Mouse (Mus musculus): ENCODE measurements at regions not wholly inside any gene's neighbourhood (a gene's known extent, or its start where the extent isn't known, plus 50 kb on each side); places are given as distances from the start of the nearest gene placed in this dataset.

DNA sequence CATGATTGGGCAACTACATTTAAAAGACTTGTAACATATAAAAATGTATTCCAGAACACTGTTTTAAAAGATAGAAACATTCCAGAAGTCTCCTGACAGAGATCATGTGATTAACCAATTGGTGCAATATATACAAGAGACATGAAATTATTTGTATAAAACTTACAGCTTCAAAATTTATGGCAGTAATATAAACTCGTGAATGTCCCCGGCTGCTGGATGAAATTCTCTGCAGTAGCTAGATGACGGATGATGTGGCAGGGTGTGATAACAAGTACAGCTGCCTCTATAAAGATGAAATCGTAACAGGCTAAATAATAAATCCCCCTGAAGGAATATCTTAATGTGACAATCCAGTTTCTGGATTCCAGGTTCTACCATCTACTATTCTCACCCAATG lies 191.0 kb downstream of the Twistnb start:
- WGBS = 31% methylated on average over 4 of the region's 4 CpGs
- H3K27me3 ChIP-seq (ENCODE audit: control insufficient read depth, insufficient read depth, low read length) = no peaks in the 10 kb centered on the region
- no peak overlapping the region for H3K27ac ChIP-seq (ENCODE audit: low read length)
- H3K9me3 ChIP-seq (ENCODE audit: control insufficient read depth, low read depth, low read length) = no peaks in the 10 kb centered on the region
- no peak overlapping the region for H3K9ac ChIP-seq (replicated peaks; ENCODE audit: low read depth, low read length)
- ATAC-seq (ENCODE audit: insufficient number of reproducible peaks, insufficient read depth, low FRiP score, low read depth) = no peak
- no peak overlapping the region for H3K4me3 ChIP-seq (ENCODE audit: low read depth, low read length)
- no peak overlapping the region for H3K4me2 ChIP-seq (replicated peaks; ENCODE audit: low read depth, low read length)
- no peaks in the 10 kb centered on the region for H3K4me1 ChIP-seq (ENCODE audit: control insufficient read depth, insufficient read depth, low read length)
- no peaks in the 10 kb centered on the region for H3K36me3 ChIP-seq (ENCODE audit: control insufficient read depth, insufficient read depth, low read length)

DNA sequence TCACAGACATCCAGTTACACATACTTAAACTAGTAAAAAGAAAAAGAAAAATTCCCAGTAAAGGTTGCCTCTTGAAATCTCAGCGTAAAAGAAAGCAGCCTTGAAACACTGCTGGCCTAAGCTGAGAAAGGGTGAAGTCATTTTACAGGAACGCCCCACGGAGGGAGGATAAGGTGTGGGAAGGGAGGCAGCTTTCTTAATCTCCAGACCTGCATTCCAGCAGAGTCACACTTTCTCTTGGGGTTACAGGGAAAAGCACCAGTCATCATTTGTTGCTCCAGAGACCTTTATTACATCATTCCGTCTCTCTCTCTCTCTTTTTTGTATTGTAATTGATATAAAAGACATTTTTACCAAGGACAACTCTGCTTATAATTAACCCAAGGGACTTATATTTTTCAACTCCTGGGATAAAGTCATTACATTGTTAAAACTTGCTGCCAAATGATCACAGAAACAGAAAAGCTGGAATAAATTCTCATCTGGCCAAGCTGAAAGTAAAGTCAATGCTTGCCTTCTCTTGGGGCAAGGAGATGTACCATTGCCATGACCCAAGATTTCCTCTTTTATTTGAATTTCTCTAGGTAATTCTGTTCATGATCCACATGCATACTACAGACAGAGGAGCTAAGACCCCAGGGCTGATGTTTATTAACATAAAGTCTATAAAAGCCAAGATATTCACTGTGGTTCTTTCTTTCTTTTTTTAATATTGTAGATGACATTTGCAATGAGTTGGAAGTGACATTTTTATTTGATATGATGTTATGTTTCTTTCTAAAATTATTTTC lies 196.9 kb downstream of the Twistnb start:
- H3K9ac ChIP-seq (replicated peaks; ENCODE audit: low read depth, low read length) = no peak overlapping the region
- H3K27ac ChIP-seq (ENCODE audit: low read length) = no peak overlapping the region
- H3K4me3 ChIP-seq (ENCODE audit: low read depth, low read length) = no peak overlapping the region
- no peaks in the 10 kb centered on the region for H3K9me3 ChIP-seq (ENCODE audit: control insufficient read depth, low read depth, low read length)
- H3K4me1 ChIP-seq (ENCODE audit: control insufficient read depth, insufficient read depth, low read length) = no peaks in the 10 kb centered on the region
- WGBS = 69% methylated on average over 4 of the region's 4 CpGs
- no peak for ATAC-seq (ENCODE audit: insufficient number of reproducible peaks, insufficient read depth, low FRiP score, low read depth)
- no peaks in the 10 kb centered on the region for H3K36me3 ChIP-seq (ENCODE audit: control insufficient read depth, insufficient read depth, low read length)
- H3K4me2 ChIP-seq (replicated peaks; ENCODE audit: low read depth, low read length) = no peak overlapping the region
- H3K27me3 ChIP-seq (ENCODE audit: control insufficient read depth, insufficient read depth, low read length) = no peaks in the 10 kb centered on the region

DNA sequence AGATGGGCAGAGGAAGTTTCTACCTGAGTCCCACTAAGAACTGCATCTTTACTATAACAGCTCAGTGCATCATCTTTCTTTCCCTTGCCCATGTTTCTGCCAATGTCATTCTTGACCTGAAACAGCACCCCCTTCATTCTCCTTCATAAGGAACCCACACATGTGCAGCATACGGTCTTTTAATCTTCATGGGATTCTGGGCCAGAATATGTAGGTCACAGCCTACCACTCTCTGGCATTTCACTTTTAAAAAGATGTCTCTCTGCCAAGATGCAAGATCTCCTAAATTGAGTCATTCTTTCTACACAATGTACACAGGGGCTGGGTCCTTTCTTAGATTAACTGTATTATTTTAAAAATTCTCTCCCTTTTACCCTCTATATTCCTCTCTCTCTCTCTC lies 223.2 kb downstream of the Twistnb start:
- ATAC-seq (ENCODE audit: insufficient number of reproducible peaks, insufficient read depth, low FRiP score, low read depth) = no peak
- Histone ChIP-seq H3K9ac (replicated peaks; ENCODE audit: low read depth, low read length) (no peak overlapping the region), H3K4me2 (replicated peaks; ENCODE audit: low read depth, low read length) (no peak overlapping the region), H3K4me1 (ENCODE audit: control insufficient read depth, insufficient read depth, low read length) (no peaks in the 10 kb centered on the region), H3K4me3 (ENCODE audit: low read depth, low read length) (no peak overlapping the region), H3K9me3 (ENCODE audit: control insufficient read depth, low read depth, low read length) (no peaks in the 10 kb centered on the region), H3K36me3 (ENCODE audit: control insufficient read depth, insufficient read depth, low read length) (no peaks in the 10 kb centered on the region), H3K27ac (ENCODE audit: low read length) (no peak overlapping the region), H3K27me3 (ENCODE audit: control insufficient read depth, insufficient read depth, low read length) (no peaks in the 10 kb centered on the region)
- WGBS = 75% methylated on average over 1 of the region's 1 CpGs

DNA sequence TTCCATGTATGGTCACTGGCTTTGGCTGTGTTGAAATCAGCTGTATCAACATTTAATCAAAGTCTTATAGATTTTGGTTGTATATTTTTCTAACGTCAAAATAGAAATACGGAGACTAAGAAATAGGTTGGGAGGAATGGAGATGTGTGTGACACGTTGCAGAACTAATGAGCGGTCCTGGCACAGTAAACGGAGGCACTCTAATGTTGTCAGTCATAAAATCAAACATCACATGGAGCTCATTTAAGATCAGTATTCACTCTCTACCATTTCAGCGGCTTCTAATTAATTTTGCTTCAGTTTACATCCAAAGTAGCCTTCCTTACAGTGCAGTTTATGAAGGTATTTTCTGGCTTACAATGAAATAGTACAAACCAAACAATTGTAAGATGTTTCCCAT lies 246.1 kb downstream of the Twistnb start:
- Histone ChIP-seq H3K9me3 (ENCODE audit: control insufficient read depth, low read depth, low read length) (no peaks in the 10 kb centered on the region), H3K4me3 (ENCODE audit: low read depth, low read length) (no peak overlapping the region), H3K9ac (replicated peaks; ENCODE audit: low read depth, low read length) (no peak overlapping the region), H3K27ac (ENCODE audit: low read length) (no peak overlapping the region), H3K4me2 (replicated peaks; ENCODE audit: low read depth, low read length) (no peak overlapping the region), H3K27me3 (ENCODE audit: control insufficient read depth, insufficient read depth, low read length) (no peaks in the 10 kb centered on the region), H3K4me1 (ENCODE audit: control insufficient read depth, insufficient read depth, low read length) (no peaks in the 10 kb centered on the region), H3K36me3 (ENCODE audit: control insufficient read depth, insufficient read depth, low read length) (no peaks in the 10 kb centered on the region)
- WGBS = 73% methylated on average over 6 of the region's 6 CpGs
- ATAC-seq (ENCODE audit: insufficient number of reproducible peaks, insufficient read depth, low FRiP score, low read depth) = no peak

DNA sequence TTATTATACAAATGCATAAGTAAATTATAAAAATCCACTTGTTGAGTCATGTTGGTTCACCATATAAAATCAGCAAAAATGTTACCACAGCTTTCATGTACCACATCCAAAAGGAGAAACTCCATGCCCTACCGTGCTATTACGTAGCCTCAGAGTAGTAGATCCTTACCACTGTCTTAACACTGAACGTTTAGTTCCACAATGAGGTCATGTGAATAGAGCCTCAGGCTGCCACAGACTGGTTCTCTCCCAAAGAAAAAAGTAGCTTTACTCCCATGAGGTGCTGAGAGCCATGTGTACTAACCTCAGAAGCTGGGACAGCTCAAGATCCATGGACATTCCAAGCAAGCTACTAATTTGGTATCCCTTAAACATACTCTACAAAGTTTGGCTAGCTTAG lies 235.4 kb upstream of the Ferd3l start:
- Histone ChIP-seq H3K9me3 (ENCODE audit: control insufficient read depth, low read depth, low read length) (no peaks in the 10 kb centered on the region), H3K9ac (replicated peaks; ENCODE audit: low read depth, low read length) (no peak overlapping the region), H3K27ac (ENCODE audit: low read length) (no peak overlapping the region), H3K4me2 (replicated peaks; ENCODE audit: low read depth, low read length) (no peak overlapping the region), H3K4me3 (ENCODE audit: low read depth, low read length) (no peak overlapping the region), H3K36me3 (ENCODE audit: control insufficient read depth, insufficient read depth, low read length) (no peaks in the 10 kb centered on the region), H3K27me3 (ENCODE audit: control insufficient read depth, insufficient read depth, low read length) (no peaks in the 10 kb centered on the region), H3K4me1 (ENCODE audit: control insufficient read depth, insufficient read depth, low read length) (no peaks in the 10 kb centered on the region)
- ATAC-seq (ENCODE audit: insufficient number of reproducible peaks, insufficient read depth, low FRiP score, low read depth) = no peak
- 91% methylated on average over 3 of the region's 3 CpGs for WGBS

DNA sequence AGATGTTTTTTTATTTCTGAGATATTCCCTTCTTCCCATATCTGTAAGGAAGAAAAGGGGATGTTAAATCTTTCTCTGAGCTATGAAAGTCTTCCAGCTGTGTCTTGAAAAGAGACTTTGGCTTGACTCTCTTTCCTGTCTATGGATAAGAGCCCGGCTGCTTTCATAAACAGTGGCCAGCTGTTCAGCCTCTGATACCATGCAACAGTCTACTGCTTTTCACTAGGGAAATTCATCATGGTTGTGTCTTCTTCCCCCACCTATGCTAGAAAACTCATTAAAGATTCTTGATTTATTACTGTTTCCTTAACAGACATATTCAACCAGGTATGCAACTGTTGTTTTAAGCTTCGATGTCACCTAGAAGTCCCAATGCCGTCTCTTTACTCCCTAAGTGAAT lies 213.8 kb upstream of the Ferd3l start:
- peak; percentile 58; the same call in 1 of the 2 replicates for ATAC-seq (ENCODE audit: insufficient number of reproducible peaks, insufficient read depth, low FRiP score, low read depth)
- Histone ChIP-seq H3K4me2 (replicated peaks; ENCODE audit: low read depth, low read length) (no peak overlapping the region), H3K4me1 (ENCODE audit: control insufficient read depth, insufficient read depth, low read length) (peaks cover 12% of the 10 kb centered on the region; the same call in 1 of the 2 replicates), H3K9ac (replicated peaks; ENCODE audit: low read depth, low read length) (no peak overlapping the region), H3K27me3 (ENCODE audit: control insufficient read depth, insufficient read depth, low read length) (no peaks in the 10 kb centered on the region), H3K27ac (ENCODE audit: low read length) (peak overlapping the region; percentile 44), H3K4me3 (ENCODE audit: low read depth, low read length) (no peak overlapping the region), H3K36me3 (ENCODE audit: control insufficient read depth, insufficient read depth, low read length) (no peaks in the 10 kb centered on the region), H3K9me3 (ENCODE audit: control insufficient read depth, low read depth, low read length) (no peaks in the 10 kb centered on the region)
- 38% methylated on average over 3 of the region's 3 CpGs for WGBS

DNA sequence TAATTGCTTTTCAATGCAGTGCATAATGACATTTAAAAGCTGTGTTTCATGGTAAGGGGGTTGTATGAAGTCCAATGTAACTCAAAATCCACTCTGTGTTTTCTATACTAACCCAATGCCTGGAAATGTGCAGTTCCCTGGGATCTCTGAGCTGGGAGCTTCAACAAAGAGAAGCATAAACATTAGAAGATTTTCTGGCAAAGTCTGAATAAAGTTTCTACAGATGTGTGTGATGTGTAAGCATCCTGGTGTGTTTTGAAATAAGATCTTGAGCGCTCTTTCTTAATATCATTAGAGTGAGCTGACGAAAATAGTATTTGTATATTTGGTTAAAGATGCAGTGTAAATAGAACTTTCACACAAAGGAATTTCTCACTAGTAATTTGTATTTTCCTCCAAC lies 212.2 kb upstream of the Ferd3l start:
- Histone ChIP-seq H3K4me3 (ENCODE audit: low read depth, low read length) (no peak overlapping the region), H3K9me3 (ENCODE audit: control insufficient read depth, low read depth, low read length) (no peaks in the 10 kb centered on the region), H3K4me1 (ENCODE audit: control insufficient read depth, insufficient read depth, low read length) (peaks cover 12% of the 10 kb centered on the region; the same call in 1 of the 2 replicates), H3K36me3 (ENCODE audit: control insufficient read depth, insufficient read depth, low read length) (no peaks in the 10 kb centered on the region), H3K27ac (ENCODE audit: low read length) (no peak overlapping the region), H3K9ac (replicated peaks; ENCODE audit: low read depth, low read length) (no peak overlapping the region), H3K27me3 (ENCODE audit: control insufficient read depth, insufficient read depth, low read length) (no peaks in the 10 kb centered on the region), H3K4me2 (replicated peaks; ENCODE audit: low read depth, low read length) (no peak overlapping the region)
- 58% methylated on average over 2 of the region's 2 CpGs for WGBS
- ATAC-seq (ENCODE audit: insufficient number of reproducible peaks, insufficient read depth, low FRiP score, low read depth) = no peak

DNA sequence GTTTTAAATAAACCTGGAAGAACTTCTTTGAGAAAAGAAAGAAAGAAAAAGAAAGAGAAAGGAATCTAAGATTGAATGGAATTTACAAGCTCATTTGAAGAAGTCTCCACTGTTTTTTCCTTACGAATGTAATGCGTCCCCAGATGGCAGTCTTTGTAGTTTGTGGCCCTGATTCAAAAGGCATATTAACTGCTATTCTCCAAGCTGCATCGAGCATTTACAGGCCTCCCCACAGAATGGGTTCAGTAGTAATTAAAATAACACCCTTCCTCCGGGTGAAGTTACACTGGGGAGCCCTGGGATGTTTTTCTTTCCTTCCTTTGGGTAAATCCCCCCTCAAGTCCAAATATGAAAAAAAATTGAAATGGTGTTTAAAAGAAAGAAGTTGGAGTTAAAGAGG lies 211.2 kb upstream of the Ferd3l start:
- no peak for ATAC-seq (ENCODE audit: insufficient number of reproducible peaks, insufficient read depth, low FRiP score, low read depth)
- Histone ChIP-seq H3K4me2 (replicated peaks; ENCODE audit: low read depth, low read length) (no peak overlapping the region), H3K4me3 (ENCODE audit: low read depth, low read length) (no peak overlapping the region), H3K4me1 (ENCODE audit: control insufficient read depth, insufficient read depth, low read length) (peaks cover 12% of the 10 kb centered on the region; the same call in 1 of the 2 replicates), H3K27me3 (ENCODE audit: control insufficient read depth, insufficient read depth, low read length) (no peaks in the 10 kb centered on the region), H3K9ac (replicated peaks; ENCODE audit: low read depth, low read length) (no peak overlapping the region), H3K36me3 (ENCODE audit: control insufficient read depth, insufficient read depth, low read length) (no peaks in the 10 kb centered on the region), H3K27ac (ENCODE audit: low read length) (peak overlapping the region; percentile 78; the same call in 1 of the 2 replicates), H3K9me3 (ENCODE audit: control insufficient read depth, low read depth, low read length) (no peaks in the 10 kb centered on the region)
- WGBS = 49% methylated on average over 4 of the region's 4 CpGs
